Mouse (Mus musculus) midbrain, embryonic 13.5 days (tissue): Measurements from ENCODE around the gene Tent4b. TPM values are rescaled to one million over a fixed set of nuclear protein-coding genes. Genes with fewer than 3 reads are reported as not detected.

Experiments
- ATAC-seq: fragments of 200-750 bp; cut with Nextera tagmentation; 2 replicates; pipeline ENCODE4 v1.8.0; 2017; ENCODE audit warnings: mild to moderate bottlenecking, moderate TSS enrichment, moderate library complexity
- H3K27ac ChIP-seq: fragments of 300-500 bp; sonication (generic); 2 replicates; pipeline ENCODE4 v1.5.1; 2015; ENCODE audit warnings: inconsistent platforms, mild to moderate bottlenecking, moderate library complexity
- H3K27me3 ChIP-seq: fragments of 300-500 bp; sonication (generic); 2 replicates; pipeline ENCODE4 v1.6.1; 2015; ENCODE audit warnings: mild to moderate bottlenecking, inconsistent platforms
- H3K36me3 ChIP-seq: fragments of 300-500 bp; sonication (generic); 2 replicates; pipeline ENCODE4 v1.6.1; 2015; ENCODE audit warnings: mild to moderate bottlenecking, inconsistent platforms
- H3K4me1 ChIP-seq: fragments of 300-500 bp; sonication (generic); replicated peaks from 2 replicates; pipeline ENCODE4 v1.6.1; 2015; ENCODE audit warnings: inconsistent platforms
- H3K4me2 ChIP-seq: fragments of 300-500 bp; sonication (generic); replicated peaks from 2 replicates; pipeline ENCODE4 v1.6.1; 2015; ENCODE audit warnings: moderate library complexity, mild to moderate bottlenecking, inconsistent platforms
- H3K4me3 ChIP-seq: fragments of 300-500 bp; sonication (generic); replicated peaks from 2 replicates; pipeline ENCODE4 v1.5.1; 2015; ENCODE audit warnings: mild to moderate bottlenecking, inconsistent platforms
- H3K9ac ChIP-seq: fragments of 300-500 bp; sonication (generic); replicated peaks from 2 replicates; pipeline ENCODE4 v1.6.1; 2015; ENCODE audit warnings: mild to moderate bottlenecking, inconsistent platforms
- H3K9me3 ChIP-seq: fragments of 300-500 bp; sonication (generic); 2 replicates; pipeline ENCODE4 v1.6.1; 2016; ENCODE audit warnings: mild to moderate bottlenecking, inconsistent platforms
- WGBS: fragments of 180-500 bp; shearing (Covaris S2); methylation state at CpG from one replicate; pipeline ENCODE4 v1.1.7; 2015; 5-methylcytosine and 5-hydroxymethylcytosine counted together
- polyA plus RNA-seq: library from polyadenylated mRNA; unstranded; fragments of >200 nt; fragmentation: Nextera tagmentation; extraction: Ambion mirVana; gene quantifications from 2 replicates; pipeline ENCODE4 v1.2.1, GENCODE M21; 2015

Tent4b gene
- polyA plus RNA-seq, 1 experiment from 2014 or later = 9.7 TPM

DNA sequence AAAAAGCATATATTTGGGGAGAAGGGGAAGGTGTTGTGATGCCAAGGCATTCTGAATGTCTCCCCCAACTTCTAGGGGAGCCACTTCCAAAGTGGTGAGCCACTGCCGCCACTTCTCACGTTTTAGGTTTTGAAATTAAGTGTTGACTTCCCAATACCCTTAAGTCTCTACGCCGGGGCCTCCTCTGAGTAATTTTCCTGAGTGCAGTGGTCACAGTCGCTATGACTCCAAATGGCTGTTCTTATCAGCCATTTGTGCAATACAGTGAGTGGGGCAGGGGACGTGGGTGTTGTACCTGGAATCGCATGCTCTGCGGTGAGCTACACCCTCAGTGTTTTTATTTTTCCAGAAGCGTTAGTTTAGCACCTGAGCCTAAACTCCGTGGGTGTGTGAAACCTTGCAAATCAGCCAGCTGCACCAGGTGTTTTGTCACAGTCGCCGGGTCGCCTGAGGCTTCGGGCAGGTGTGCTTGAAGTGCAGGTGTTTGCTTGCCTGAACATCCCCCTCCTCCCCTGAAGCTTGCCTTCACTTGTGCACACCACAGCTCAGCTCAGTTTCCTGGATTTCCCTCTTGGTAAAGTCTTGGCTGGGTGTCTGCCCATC, 67.9 kb downstream of the Tent4b start:
- Histone ChIP-seq H3K9ac (no peak overlapping the region), H3K36me3 (no peaks in the 10 kb centered on the region), H3K9me3 (no peaks in the 10 kb centered on the region), H3K27ac (no peak overlapping the region), H3K4me2 (no peak overlapping the region), H3K4me3 (no peak overlapping the region), H3K27me3 (peaks cover 23% of the 10 kb centered on the region), H3K4me1 (no peaks in the 10 kb centered on the region)
- WGBS = 89% methylated on average over 14 of the region's 14 CpGs
- ATAC-seq = no peak

DNA sequence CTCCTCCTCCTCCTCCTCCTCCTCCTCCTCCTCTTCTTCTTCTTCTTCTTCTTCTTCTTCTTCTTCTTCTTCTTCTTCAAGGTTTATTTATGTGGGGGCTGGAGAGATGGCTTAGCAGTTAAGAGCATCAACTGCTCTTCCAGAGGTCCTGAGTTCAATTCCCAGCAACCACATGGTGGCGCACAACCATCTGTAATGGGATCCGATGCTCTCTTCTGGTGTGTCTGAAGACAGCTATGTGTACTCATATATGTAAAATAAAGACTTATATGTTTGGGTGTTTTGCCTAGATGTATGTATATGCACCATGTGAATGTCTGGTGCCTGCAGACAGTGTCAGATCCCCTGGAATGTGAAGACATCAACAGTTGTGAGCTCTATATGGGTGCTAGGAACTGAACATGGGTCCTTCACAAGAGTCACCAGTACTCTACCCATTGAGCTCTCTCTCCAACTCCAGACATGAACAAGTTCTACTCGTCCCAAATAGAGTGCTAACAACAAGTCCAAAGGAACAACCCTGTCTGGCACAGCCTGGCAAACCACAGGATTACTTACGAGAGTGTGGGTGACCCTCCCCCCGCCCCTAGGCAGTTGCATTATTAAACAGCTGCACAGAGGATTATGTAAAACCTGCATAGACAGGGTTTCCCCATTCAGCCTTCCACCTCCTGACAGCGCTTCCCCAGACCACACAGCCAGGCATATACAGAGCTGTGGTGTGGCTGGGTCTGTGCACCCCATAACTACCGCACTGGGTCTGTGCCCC, 70.3 kb downstream of the Tent4b start:
- Histone ChIP-seq H3K27me3 (peaks cover 45% of the 10 kb centered on the region), H3K27ac (no peak overlapping the region), H3K4me1 (peaks cover 11% of the 10 kb centered on the region), H3K4me2 (no peak overlapping the region), H3K9ac (no peak overlapping the region), H3K9me3 (no peaks in the 10 kb centered on the region), H3K4me3 (no peak overlapping the region), H3K36me3 (no peaks in the 10 kb centered on the region)
- WGBS = 54% methylated on average over 7 of the region's 7 CpGs
- peak; percentile 36; the same call in 1 of the 2 replicates for ATAC-seq

DNA sequence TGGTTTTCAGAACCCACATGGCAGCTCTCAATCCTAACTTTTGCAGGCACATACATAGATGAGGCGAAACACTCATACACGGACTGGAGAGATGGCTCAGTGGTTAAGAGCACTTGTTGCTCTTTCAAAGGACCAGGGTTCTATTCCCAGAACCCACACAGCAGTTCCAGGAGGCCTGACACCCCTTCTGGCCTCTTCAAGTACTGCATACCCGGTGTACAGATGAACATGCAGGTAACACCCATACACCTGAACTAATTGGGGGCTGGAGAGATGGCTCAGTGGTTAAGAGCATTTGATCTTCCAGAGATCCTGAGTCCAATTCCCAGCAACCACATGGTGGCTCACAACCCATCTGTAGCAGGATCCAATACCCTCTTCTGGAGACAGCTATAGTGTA, 71.1 kb downstream of the Tent4b start:
- 65% methylated on average over 3 of the region's 3 CpGs for WGBS
- Histone ChIP-seq H3K27me3 (peaks cover 45% of the 10 kb centered on the region), H3K4me1 (peaks cover 11% of the 10 kb centered on the region), H3K9ac (no peak overlapping the region), H3K36me3 (no peaks in the 10 kb centered on the region), H3K4me3 (no peak overlapping the region), H3K27ac (no peak overlapping the region), H3K9me3 (no peaks in the 10 kb centered on the region), H3K4me2 (no peak overlapping the region)
- no peak for ATAC-seq

DNA sequence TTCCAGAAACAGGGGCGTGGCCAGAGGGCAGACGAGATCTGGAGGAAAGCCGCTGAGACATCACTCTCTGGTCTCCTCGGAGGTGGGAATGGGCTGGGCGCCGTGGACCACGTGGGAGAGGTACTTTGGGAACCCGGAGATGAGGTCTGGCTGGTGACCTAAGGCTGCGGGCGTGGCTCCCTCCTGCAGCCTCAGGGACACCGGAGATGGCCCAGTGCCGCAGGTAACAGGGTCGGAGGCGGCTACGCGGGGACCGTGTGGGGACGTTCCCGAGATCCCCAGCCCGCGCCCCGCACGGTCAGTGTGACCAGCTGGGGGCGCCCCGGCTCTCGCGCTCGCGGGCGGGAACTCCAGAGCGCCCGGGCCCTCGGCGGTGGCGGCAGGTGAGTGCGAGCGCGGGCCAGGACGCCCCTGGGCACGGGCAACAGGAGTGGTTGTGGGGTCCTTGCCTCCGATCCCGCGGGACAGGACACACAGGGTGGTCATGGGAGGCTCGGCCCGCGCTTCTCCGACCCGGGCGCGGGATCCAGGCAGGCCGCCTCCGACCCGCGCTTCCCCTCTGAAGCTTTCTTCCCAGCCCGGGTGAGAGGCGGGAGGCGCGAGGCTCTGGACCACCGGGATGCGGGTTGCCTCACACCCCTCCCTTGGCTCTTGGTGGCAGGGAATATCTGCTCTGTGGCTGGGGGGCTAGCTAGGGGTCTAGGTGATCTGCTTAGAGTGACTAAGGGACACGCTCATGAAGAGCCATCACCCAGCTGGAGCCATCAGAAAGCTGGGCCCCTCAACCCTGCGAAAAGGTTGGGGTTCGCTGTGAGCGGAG, 73.4 kb downstream of the Tent4b start, which contains the start of gene Adcy7:
TSS of gene Adcy7 (plus strand) at position 173 of the 820 bp plus-strand sequence.
- Histone ChIP-seq H3K4me2 (peak within 1 kb of the TSS; percentile 84), H3K36me3 (no peaks in the 10 kb centered on the region), H3K9ac (peak within 1 kb of the TSS; percentile 65), H3K4me3 (peak within 1 kb of the TSS; percentile 45), H3K9me3 (no peaks in the 10 kb centered on the region), H3K27ac (no peak within 1 kb of the TSS), H3K4me1 (peaks cover 11% of the 10 kb centered on the region), H3K27me3 (peaks cover 45% of the 10 kb centered on the region)
- peak; percentile 71 for ATAC-seq
- 4% methylated on average over 64 of the region's 64 CpGs for WGBS

DNA sequence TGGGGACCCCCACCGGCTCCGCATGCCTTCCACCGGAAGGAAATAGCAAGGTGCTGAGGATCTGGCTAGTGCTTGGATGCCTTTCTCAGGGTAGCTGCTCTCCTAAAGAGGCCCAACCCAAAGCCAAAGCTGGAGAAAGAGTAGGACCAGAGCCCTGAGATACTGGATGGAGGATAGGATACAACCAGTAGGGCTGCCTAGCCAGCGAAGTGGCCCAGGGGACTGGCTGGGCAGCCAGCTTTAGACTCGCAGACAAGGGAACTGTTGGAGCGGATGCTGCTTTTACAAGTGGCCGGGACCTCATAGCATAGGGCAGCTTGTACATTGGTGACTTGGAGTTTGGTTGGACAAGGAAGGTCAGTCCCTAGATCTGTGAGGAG, 74.0 kb downstream of the Tent4b start:
- Histone ChIP-seq H3K4me2 (peak overlapping the region; percentile 84), H3K4me3 (0 out of 2 replicates have a peak overlapping the region, but pooled peaks have one; percentile 45)

DNA sequence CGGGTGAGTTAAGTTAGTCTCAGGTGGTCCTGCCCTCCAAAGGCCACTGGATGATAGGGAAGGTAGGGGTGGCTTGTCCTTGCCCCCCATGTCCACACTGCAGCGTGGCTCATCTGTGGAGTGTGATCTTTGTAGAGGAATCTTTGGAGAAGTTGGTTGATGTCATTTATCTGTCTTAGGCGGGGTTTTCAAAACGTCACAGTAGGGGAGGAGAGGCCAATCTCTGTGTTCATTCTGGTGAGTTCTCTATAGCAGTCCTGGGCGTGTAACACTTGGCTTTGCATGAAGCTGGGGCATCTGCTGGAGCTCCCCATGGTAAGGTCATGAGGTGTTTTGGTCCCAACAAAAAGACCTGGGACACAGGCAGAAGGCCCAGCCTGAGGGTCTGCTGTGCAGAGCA, 75.1 kb downstream of the Tent4b start:
- no peak overlapping the region for H3K4me3 ChIP-seq
- no peak overlapping the region for H3K9ac ChIP-seq
- H3K4me2 ChIP-seq = no peak overlapping the region
- H3K9me3 ChIP-seq = no peaks in the 10 kb centered on the region
- WGBS = 89% methylated on average over 5 of the region's 5 CpGs
- H3K4me1 ChIP-seq = peaks cover 11% of the 10 kb centered on the region
- no peak overlapping the region for H3K27ac ChIP-seq
- no peak for ATAC-seq
- H3K36me3 ChIP-seq = no peaks in the 10 kb centered on the region
- H3K27me3 ChIP-seq = peaks cover 39% of the 10 kb centered on the region

More for the DNA sequence above, 74.0 kb downstream of the Tent4b start:
- WGBS = 66% methylated on average over 7 of the region's 7 CpGs
- Histone ChIP-seq H3K36me3 (no peaks in the 10 kb centered on the region), H3K27me3 (peaks cover 44% of the 10 kb centered on the region), H3K4me1 (peaks cover 11% of the 10 kb centered on the region), H3K9ac (no peak overlapping the region), H3K27ac (no peak overlapping the region), H3K9me3 (no peaks in the 10 kb centered on the region)
- ATAC-seq = no peak

DNA sequence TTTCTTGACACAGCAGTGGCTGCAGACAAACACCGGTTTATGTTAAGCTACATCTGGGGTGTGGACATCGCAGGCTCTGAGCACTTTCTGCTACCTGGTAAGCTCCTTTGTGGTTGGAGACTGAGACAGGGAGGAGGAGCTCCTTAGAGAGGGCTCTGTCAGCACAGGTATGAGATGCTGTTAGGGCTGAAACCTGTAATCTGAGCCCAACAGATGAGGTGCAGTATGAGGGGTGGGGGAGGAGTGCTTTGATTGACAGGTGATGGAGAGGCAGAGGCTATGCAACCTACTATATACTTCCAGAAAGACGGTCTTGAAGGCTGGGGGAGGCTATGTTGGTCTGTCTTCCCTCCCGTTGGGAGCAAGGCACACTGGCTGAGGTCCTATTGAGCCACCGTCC, 80.2 kb downstream of the Tent4b start:
- no peaks in the 10 kb centered on the region for H3K4me1 ChIP-seq
- H3K4me2 ChIP-seq = no peak overlapping the region
- H3K4me3 ChIP-seq = no peak overlapping the region
- H3K9me3 ChIP-seq = no peaks in the 10 kb centered on the region; the same call in 1 of the 2 replicates
- H3K9ac ChIP-seq = no peak overlapping the region
- ATAC-seq = no peak
- H3K27me3 ChIP-seq = no peaks in the 10 kb centered on the region
- WGBS = 74% methylated on average over 5 of the region's 5 CpGs
- no peaks in the 10 kb centered on the region for H3K36me3 ChIP-seq
- no peak overlapping the region for H3K27ac ChIP-seq

DNA sequence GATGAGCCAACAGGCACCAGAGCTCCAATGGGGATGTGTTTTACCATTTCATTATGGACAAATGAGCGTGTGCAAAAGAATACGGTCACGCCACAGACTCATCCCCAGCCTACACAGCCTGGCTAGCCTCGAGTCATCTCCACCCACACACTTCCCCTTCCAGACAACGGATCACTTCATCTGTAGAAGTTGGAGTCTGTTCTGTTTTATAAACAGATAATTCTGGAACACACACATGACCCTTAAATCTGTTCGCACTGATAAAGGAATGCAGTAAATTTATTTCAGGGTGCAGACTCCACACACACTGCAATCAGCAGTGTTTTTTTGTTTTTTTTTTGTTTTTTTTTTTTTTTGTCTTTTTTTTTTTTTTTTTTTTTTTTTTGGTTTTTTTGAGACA, 80.7 kb downstream of the Tent4b start:
- H3K4me2 ChIP-seq = no peak overlapping the region
- no peaks in the 10 kb centered on the region for H3K27me3 ChIP-seq
- 90% methylated on average over 6 of the region's 6 CpGs for WGBS
- no peaks in the 10 kb centered on the region; the same call in 1 of the 2 replicates for H3K9me3 ChIP-seq
- H3K9ac ChIP-seq = no peak overlapping the region
- no peak for ATAC-seq
- H3K27ac ChIP-seq = no peak overlapping the region
- H3K36me3 ChIP-seq = no peaks in the 10 kb centered on the region
- H3K4me1 ChIP-seq = no peaks in the 10 kb centered on the region
- H3K4me3 ChIP-seq = no peak overlapping the region

DNA sequence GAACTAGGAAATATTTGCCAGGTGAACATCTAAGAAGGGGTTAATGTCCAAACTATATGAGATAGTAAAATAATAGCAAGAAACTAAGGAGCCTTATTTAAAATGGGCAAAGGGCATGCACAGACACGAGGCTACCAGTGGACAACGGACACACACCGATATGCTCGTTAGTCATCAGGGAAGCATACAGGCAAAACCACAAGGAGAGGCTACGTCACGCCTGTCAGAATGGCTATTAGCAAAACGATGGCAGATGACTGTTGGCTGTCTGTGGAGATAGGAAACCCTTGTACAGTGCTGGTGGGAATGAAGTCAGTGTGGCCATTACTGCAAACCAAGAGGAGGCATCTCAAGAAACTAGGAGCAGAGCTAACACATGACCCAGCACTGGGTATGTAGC, 81.9 kb downstream of the Tent4b start:
- 80% methylated on average over 7 of the region's 7 CpGs for WGBS

DNA sequence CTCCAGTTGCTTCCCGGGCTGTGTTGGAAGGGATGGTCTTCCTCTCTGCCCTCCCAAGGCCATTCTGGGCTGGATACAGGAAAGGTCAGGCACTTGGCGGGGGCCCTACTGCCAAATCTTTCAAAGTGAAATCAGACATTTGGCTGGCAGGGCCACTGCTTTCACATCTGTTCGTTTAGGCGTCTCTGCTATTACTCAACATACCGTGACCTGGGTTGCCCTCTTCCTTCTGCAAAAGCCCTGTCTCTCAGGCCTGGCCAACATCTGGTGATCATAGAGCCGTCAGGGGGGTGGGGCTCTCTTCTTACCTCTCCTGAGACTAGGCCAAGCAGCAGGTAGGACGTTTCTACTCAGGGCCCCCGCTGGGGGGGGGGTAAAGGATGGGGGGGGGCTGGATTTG, 83.7 kb downstream of the Tent4b start:
- no peaks in the 10 kb centered on the region for H3K36me3 ChIP-seq
- H3K4me3 ChIP-seq = no peak overlapping the region
- H3K27me3 ChIP-seq = no peaks in the 10 kb centered on the region
- H3K27ac ChIP-seq = no peak overlapping the region
- H3K4me2 ChIP-seq = no peak overlapping the region
- WGBS = 63% methylated on average over 8 of the region's 8 CpGs
- no peaks in the 10 kb centered on the region; the same call in 1 of the 2 replicates for H3K9me3 ChIP-seq
- H3K4me1 ChIP-seq = no peaks in the 10 kb centered on the region
- H3K9ac ChIP-seq = no peak overlapping the region
- no peak for ATAC-seq

More for the DNA sequence above, 81.9 kb downstream of the Tent4b start:
- no peak for ATAC-seq
- H3K27ac ChIP-seq = no peak overlapping the region
- no peaks in the 10 kb centered on the region; the same call in 1 of the 2 replicates for H3K9me3 ChIP-seq
- no peak overlapping the region for H3K9ac ChIP-seq
- H3K4me3 ChIP-seq = no peak overlapping the region
- H3K4me1 ChIP-seq = no peaks in the 10 kb centered on the region
- H3K27me3 ChIP-seq = no peaks in the 10 kb centered on the region
- no peak overlapping the region for H3K4me2 ChIP-seq
- H3K36me3 ChIP-seq = no peaks in the 10 kb centered on the region

DNA sequence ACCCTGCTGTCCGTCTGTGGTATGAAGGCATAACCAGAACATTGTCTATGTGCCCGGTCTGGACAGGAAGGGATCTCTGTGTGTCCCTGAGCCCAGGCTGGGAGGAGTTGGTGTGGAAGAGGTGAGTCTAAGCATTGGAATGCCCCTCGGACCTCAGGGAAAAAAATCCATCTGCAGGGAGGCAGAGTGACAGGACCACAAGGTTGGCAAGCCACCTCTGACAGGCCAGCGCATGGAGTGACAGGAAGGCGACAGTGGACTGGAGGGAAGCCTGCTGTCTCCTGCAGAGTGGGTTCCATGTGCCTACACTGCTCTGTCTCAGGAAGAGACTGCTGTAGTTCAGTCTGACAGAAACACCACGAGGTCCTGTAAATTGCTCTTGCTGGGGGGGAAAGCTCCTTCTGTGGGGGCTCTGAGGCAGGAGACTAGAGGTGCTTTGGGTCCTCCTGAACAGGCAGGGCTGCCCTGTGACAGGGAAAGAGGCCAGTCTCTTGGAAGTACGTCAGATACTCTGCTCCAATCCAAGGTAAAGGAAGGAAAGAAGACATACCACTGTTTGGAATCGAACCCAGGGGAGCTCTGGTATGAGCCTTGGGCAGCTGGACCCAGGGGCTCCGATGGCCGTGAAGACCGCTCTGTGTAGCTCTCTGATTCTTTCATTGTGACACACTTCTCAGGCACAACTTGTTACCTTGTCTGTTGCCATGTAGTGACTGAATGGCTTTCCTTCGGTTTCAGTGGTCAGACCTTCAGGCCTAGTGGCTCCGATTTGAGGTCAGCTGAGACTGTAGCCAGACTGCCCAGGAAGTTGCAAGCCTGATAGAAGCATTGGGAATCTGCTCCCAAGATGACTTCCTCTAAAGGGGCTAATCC, 84.5 kb downstream of the Tent4b start:
- H3K27ac ChIP-seq = no peak overlapping the region
- no peak overlapping the region for H3K9ac ChIP-seq
- ATAC-seq = no peak
- H3K9me3 ChIP-seq = no peaks in the 10 kb centered on the region; the same call in 1 of the 2 replicates
- H3K4me1 ChIP-seq = no peaks in the 10 kb centered on the region
- no peaks in the 10 kb centered on the region for H3K27me3 ChIP-seq
- H3K36me3 ChIP-seq = no peaks in the 10 kb centered on the region
- 87% methylated on average over 13 of the region's 13 CpGs for WGBS
- no peak overlapping the region for H3K4me3 ChIP-seq
- H3K4me2 ChIP-seq = no peak overlapping the region
